Mouse (Mus musculus): ENCODE results near the gene Coa5. TPM values are rescaled to one million over a fixed set of nuclear protein-coding genes. Genes with fewer than 3 reads are reported as not detected.

The Coa5 gene
- 65.9 and 71.7 TPM in 2 replicates for polyA plus RNA-seq (2012; rRNA removed)

DNA sequence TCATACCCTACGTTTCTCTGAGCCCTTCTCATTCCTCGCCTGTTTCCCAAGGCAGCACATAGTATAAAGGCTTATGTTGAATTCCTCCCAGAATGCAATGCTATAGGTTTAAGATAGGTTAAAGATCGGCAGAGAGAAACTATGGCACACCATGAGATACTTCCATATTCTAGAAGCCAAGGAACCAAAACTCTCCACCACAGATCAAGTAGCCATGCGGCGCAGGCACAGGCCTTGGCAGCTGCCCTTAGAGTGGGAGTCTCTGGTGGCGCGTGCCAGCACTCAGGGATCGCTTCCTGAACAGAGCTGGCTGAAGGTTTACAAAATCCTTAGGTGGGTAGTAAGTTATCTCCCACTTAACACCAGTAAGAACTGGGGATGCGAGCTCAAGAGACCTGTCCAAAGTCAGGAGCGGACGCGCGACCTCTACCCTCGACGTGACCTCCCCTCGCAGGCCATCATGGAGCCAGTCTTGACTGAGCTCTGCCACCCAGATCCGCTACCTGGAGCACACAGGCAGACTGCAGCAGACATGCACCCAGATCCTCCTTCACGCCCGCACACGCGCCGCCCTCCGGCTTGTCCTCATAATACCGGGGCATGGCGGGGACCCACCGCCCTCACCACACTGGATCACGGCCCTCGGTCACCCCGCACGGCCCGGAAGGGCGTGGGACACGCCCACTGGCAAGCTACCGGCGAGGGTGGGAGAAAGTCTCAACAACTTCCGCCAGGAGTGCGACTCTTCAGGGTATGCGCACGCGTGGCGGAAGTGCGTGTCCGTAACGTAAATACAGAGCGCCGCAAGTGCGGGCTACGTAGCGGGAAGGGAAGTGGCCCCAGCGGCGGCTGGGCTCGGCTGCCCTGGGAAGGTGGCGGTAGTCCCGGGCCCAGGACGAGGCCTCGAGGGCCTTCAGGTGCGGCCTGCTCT lies at the start of gene Coa5, which contains the start of gene Unc50:
Gene Coa5 (minus strand): TSS at position 738 of the 931 bp plus-strand sequence.
Gene Unc50 (plus strand): TSS at position 774 of the 931 bp plus-strand sequence.
- DNase-seq (ENCODE audit: low read depth), result peak; percentile 68

- no peak for DNase-seq (ENCODE audit: low read depth)
Measured at GRCm38 (mm10) chr1:37479074-37479473, 49.2 kb upstream of the Coa5 start.

DNA sequence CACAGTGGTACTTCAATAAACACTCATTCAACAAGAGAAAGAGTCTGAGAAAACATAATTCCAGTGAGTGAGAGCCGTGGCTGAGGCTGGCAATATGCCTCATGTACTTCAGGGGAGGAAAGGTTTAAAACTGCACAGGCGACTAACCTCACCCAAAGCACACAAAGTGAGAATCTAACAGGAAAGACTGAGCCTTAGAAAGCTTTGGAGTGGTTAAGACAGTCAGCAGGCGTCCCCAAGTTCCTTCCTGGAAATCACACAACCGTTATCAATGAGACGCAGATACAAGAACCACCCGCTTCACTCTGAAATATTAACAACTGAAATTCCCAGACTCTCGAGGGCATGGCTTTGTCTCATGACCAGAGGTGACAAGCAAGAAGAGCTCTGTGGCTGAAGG lies 48.5 kb upstream of the Coa5 start:
- no peak for DNase-seq (ENCODE audit: low read depth)

GRCm38 (mm10) chr1:37477928-37478327 lies 48.0 kb upstream of the Coa5 start:
- DNase-seq (ENCODE audit: low read depth), result no peak

DNA sequence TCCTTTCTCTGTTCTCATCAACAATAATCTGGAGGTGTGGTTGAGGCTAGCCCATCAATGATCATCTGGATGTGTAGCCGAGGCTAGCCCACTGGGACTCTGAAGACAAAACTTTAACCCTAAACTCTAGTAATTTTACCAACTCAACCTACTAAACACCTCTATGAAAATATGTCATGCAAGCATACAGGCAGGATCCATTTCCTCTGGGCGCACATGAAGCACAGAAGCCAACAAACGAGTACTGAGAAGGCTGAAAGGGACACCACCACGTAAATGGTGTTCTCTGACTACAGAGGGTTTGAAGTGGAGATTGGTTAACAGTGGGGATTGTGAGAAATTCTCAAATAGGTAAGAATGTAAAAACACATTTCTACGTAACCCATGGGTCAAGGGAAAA lies 47.3 kb upstream of the Coa5 start:
- no peak for DNase-seq (ENCODE audit: low read depth)

- no peak for DNase-seq (ENCODE audit: low read depth)
Measured at GRCm38 (mm10) chr1:37475312-37475711, 45.4 kb upstream of the Coa5 start.

GRCm38 (mm10) chr1:37474634-37475190 lies 44.8 kb upstream of the Coa5 start:
- DNase-seq (ENCODE audit: low read depth), result no peak

DNA sequence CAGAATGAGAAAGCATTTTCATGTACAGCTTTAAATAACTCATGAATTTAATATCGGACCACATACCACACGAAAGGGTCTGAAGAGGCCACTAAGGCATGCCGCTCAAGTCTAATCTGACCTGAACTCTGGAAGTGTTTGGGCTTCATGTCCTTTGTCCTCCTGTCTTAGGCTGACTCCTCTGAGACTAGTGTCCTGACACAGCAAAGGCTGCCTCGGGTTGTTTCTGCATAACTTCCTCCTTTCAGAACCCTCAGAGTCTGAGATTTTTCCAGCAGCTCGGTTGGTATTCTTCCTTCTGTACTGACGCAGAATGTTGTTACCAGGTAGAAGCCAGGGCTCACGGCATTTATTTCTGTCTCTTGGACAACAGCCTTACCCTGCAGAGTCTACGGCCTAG lies 44.1 kb upstream of the Coa5 start:
- DNase-seq (ENCODE audit: low read depth), result no peak

DNA sequence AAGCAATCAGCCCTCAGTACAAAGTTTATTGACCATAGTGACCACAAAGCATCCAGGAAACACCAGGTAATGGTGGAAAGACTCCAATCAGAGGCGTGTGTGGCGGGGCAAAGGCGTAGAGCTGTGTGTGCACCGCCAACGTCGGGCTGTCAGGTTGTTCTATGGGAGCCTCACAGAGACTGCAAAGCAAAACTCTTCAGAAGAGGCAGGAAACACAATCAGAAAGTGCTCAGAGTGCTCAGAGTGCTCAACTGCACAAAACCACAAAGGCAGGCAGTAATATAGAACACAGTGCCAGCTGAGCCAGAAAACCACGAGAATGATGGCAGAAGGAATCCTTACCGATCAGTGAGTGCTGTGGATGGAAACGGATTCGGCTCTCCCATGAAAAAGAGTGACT lies 43.3 kb upstream of the Coa5 start:
- no peak for DNase-seq (ENCODE audit: low read depth)

DNA sequence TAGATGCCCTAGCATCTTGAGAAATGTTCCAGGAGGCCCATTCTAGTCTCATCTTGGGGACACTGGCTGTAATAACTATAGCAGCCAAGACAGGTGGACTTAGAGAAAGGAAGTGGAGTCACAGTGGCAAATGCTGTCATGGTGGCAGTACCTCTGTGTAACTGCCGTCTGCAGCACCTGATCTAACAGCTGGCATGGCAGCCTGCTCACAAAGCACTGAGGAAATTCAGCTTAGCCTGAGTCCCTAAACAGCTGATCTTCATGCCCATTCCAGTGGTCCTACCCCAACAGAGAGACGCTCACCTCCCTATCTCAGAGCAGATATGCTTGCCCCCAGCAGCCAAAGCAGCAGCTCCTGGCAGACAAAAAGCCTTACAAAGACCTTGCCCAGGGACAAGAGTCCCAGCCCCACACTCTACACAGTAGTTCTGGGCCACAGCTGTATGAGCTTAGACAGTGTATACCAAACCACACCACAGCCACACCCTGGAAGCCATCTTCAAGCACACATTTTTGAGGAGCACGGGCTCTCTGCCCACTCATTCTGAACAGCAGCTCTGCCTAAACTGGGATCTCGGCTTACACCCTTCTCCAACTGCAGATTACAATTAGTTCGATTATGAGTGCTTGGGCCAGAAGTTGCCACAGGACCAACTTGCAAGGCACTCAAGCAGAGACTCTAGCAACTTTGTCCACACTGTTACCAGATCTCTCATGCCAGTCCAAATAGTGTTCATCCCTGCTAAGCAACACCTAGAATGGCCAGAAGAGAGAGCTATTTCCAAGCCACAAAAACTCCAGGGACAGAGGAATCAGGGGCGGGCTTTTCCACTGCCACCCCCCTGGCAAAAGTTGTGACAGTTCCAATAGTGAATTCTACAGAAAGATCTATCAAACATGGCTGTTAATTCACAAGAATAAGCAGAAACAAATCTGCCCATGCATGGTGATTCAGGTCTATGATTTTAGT lies 41.6 kb upstream of the Coa5 start:
- DNase-seq (ENCODE audit: low read depth), result no peak

DNA sequence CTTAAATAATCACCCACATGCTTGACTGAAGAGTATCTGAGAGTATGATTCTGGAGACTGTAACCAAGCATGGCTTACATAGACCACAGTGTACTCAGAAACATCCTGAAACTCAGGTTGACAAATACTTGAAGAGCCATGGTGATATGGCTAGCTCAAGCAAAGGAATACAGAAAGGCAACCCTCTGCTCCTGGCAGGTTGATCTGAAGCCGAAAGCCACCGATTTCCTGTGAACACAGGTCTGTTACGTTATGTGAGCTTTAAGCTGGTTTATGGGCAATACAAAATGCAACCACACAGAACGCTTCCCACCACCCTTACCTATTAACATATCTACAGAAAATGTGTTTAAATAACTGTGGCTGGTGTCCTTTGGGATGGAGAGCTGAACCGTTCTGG lies 39.1 kb upstream of the Coa5 start:
- no peak for DNase-seq (ENCODE audit: low read depth)

DNA sequence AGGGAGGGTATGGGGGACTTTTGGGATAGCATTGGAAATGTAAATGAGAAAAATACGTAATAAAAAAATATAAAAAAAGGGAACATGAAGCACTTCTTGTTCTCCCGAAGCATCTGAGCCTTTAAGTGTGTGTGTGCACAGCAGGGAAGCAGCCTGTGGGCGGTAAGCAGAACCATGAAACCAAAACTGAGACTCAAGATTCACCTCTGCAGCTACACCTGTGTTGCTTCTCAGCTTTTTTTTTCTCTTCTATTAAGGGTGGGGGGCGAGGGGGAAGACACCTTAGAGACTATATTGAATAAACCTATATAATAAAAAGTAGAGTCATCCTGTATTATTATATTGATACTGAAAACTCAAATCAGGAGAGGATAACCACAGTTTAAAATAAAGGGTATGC lies 37.9 kb upstream of the Coa5 start:
- no peak for DNase-seq (ENCODE audit: low read depth)

DNA sequence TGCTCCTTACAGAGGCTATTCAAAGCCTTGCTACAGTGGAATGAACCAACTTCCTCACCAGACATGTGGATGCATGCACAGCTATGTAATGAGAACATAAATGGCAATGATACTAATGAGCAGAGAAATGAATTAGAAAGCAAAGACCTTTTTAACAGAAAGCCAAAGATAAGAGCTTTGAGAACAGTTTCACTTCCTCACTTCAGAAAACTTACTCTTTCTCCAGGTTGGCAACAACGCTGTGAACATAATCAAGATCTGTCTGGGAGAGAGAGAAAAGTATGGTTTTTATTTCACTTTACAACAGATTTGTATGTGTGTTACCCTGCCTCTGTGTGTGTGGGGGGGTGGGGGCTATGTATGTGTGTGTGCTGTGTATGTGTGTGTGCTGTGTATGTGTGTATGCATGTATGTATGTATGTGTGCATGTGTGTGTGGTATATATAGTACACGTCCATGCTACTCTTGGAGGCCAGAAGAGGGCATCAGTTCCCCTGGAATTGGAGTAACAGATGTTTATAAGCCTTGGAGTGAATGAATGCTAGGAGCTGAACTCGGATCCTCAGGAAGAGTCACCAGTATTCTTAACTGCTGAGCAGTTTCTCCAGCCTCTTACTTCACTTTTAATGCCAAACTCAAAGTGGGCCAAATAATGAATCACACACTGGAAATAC lies 36.6 kb upstream of the Coa5 start:
- no peak for DNase-seq (ENCODE audit: low read depth)

DNA sequence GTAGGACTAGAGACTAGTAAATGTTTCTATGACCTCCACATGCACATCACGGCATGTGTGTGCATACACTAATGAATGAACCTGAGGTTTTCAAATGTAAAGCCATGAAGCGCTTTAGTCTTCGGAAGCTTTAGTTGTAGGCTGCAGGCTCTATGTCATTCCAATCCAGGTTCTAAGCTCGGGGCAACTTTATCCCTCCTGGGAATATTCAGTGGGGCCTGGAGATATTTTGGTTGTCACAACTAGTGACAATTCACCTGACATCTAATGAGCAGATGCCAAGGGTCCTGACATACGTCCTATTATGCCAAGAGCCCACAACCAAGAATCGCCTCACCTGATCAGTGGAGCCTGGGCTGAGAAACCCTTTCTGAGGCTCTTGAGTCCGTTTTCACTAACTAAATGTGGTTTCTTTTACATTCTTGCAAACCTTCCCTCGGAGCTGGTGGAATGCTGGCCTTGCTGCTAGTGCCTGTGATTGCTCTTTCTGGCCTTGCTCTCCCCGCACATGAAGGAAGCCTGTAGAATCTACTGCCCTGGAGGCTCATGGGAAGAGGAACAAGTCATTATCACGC lies 35.1 kb upstream of the Coa5 start:
- DNase-seq (ENCODE audit: low read depth), result no peak

DNA sequence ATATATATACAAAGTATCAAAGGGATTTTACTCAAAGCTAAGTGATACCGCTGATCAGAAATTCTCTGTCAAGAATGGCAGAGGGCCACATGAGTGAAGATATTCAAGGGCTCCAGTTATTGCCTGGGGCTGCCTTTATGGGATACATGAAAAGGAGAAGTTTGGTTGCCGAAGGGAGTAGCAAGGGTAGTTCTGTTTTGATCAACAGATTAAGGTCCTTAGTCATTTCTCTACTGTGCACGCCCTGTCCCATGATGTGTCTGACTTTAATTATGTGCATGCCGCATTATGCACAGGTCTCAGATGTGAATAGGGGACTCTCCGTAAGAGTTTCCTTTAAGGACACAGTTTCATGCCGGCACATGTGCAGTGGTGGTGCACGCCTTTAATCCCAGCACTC lies 27.6 kb upstream of the Coa5 start:
- DNase-seq (ENCODE audit: low read depth), result no peak

- no peak for DNase-seq (ENCODE audit: low read depth)
Measured at GRCm38 (mm10) chr1:37451270-37451669, 21.4 kb upstream of the Coa5 start.

DNA sequence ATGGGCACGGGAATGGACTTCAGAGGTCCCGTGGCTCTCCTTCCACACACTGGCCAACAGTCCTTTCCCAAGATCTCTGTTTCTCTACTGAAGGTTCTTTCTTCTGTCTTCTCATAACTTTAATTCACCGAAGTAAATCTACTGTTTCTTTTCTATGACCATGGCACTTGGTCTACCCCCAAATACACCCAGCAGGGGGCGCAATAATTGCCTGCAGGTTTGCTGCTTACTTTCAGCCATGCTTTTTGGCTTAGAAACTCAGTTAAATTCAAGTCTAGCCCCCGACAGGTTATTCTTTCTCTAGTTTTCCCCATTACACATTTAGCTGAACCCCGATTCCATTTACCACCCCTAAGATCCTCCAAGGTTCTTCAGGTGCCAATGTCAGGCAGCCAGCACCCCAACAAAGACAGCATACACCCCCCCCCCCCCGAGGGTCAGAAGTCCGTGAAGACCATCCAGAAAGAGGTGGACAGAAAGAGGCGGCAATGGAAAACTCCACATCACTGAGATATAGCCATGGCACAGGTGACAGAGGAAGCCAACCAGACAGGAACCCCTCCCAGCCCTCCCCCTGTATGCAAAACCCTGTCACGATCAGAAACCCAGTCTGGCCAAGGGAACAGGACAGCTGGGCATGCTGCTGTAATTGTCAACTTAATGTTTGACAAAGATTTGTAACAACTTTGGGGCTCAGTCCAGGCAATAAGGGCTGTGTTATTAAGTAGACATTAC lies 18.6 kb upstream of the Coa5 start:
- no peak for DNase-seq (ENCODE audit: low read depth)

DNA sequence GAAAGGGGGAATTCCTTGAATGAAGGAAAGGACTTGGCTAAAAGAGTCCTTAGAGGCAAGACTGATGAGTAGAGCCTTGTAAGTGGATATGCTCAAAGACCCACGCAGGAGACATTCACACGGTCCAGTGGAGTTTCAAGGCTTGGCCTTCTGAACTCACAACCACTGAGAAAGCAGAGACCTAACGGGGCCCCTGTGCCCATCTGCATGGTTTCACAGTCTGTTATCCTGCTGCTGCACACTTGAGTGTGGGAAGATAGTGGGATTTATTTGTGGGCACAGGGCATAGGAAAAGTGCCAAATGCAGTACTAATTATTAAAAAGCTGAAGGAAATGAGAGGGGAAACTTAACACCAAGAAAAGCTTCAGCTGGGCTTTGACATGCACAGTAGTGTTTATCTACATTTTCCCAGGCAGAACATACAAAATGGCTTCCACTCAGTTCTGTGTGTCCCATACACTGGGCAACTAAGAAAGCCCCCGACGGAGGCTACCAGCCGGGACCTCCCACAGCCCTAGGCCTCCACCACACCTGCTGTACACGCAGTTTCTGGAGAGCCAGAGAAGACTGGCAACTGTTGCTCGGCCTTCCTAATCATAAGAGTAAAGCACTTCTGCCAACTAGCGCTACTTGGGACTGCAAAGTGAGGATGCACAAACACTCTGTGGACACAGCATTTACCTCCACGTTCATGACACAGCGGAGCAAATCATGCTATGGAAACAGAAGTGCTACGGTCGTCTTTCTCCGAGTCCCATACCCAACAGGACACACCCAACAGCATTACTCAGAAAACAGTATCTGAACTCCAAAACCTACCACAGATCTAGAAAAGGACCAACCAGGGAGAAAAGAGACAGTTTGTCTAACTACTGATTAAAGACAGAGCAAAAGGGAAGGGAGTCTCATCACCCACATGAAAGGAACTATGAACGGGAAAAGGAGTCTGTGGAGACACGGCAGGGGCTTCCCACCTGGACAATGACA lies 13.2 kb upstream of the Coa5 start:
- no peak for DNase-seq (ENCODE audit: low read depth)

- no peak for DNase-seq (ENCODE audit: low read depth)
Measured at GRCm38 (mm10) chr1:37436419-37436818, 6.5 kb upstream of the Coa5 start.

Data from gonadal fat pad, adult 2 months (tissue).